Mouse (Mus musculus) heart, adult 2 months (tissue): ENCODE measurements around the gene Klhdc8a.

Experiments used
- CTCF ChIP-seq: fragments of 200-600 bp; IDR thresholded peaks from 2 replicates; pipeline ENCODE4 v1.8.1; 2022; ENCODE audit warnings: antibody characterized with exemption, mild to moderate bottlenecking, moderate library complexity
- EP300 ChIP-seq: fragments of 200-500 bp; IDR thresholded peaks from 2 replicates; pipeline ENCODE4 v1.6.1; 2011; ENCODE audit warnings: low read depth, low read length, control low read depth; ENCODE audit not compliant: insufficient read depth
- POLR2A ChIP-seq: fragments of 200-500 bp; IDR thresholded peaks from 2 replicates; pipeline ENCODE4 v1.6.1; 2011; ENCODE audit warnings: mild to moderate bottlenecking, low read depth, low read length, control low read depth; ENCODE audit not compliant: insufficient read depth

DNA sequence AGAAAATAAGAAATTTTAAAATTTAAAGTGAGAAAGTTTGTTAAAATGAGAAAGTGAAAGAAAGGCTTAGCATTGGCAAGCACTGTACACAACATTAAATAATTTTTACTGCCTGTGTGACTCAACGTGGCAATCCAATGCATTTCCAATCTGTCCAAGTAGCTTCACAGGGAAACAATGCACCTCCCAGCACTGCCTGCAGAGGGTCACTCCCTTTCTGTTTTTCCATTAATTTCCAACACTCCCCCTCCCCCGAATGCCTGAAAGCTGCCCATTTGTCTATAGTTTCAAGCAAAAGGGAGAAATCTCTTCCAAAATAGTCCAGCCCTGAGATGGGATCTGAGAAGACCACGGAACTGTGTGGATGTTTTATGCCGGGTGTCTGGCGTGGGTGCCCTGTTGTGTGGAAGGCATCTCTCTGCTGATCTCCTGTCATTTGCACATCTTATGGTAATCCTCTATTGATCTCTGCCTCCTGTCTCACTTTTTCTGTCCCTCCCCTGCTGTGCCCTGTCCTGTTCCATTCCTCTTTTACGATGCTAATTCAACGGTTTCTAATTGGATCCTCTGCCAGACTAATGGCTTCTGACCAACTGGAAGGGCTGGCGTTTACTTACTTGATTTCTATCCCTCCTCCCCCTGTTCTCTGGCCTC lies 16.8 kb upstream of the Klhdc8a start:
- TF ChIP-seq POLR2A (no peak), CTCF (no peak), EP300 (no peak)
